In genomic region chr8:90348926-90349683, GRCm38 (mm10) we compare ENCODE assay signal across 9 mouse cellular contexts. TPM values are rescaled to one million over a fixed set of nuclear protein-coding genes. Genes with fewer than 3 reads are reported as not detected.
DNase-seq lines count a peak whose midpoint lies in the region; ATAC-seq and TF ChIP-seq lines count a peak whose summit lies in the region.
"Had no signal": no experiment of that assay in that cellular context is flagged by ENCODE, and none has a peak within 500 bp of the region (broad histone marks: within the 10 kb centered on the region; RNA-seq: fewer than 3 reads in every experiment).

No protein-coding gene starts in this region.

- H3K27ac ChIP-seq in heart, embryonic 10.5 days, result peak overlapping the region; percentile 92; the same call in 1 of the 2 replicates
- H3K27ac ChIP-seq in ES-E14 (ENCODE audit: insufficient read depth, low read depth, low read length, poor library complexity, severe bottlenecking), result no peak overlapping the region
- H3K27ac ChIP-seq in hindbrain, embryonic 13.5 days, result peak overlapping the region; percentile 97
- peak overlapping the region; percentile 99 for H3K27ac ChIP-seq in midbrain, embryonic 13.5 days

- H3K36me3 ChIP-seq in heart, embryonic 10.5 days, result no peaks in the 10 kb centered on the region
- no peaks in the 10 kb centered on the region for H3K36me3 ChIP-seq in ES-E14 (ENCODE audit: control insufficient read depth, insufficient read depth, low read length, poor library complexity, severe bottlenecking)
- no peaks in the 10 kb centered on the region for H3K36me3 ChIP-seq in hindbrain, embryonic 13.5 days
- H3K36me3 ChIP-seq in midbrain, embryonic 13.5 days, result no peaks in the 10 kb centered on the region

- H3K4me1 ChIP-seq in heart, embryonic 10.5 days, result peaks cover 12% of the 10 kb centered on the region
- H3K4me1 ChIP-seq in ES-E14 (ENCODE audit: control insufficient read depth in 2 of 2, insufficient read depth in 2 of 2, low read length in 2 of 2, poor library complexity in 1 of 2), result peaks cover 0 to 4% of the 10 kb centered on the region in 2 experiments; a peak in 1 of 4 replicates
- H3K4me1 ChIP-seq in hindbrain, embryonic 13.5 days (replicated peaks), result peaks cover 50% of the 10 kb centered on the region
- peaks cover 54% of the 10 kb centered on the region for H3K4me1 ChIP-seq in midbrain, embryonic 13.5 days (replicated peaks)

- WGBS in heart, embryonic 10.5 days, result 22% methylated on average over 11 of the region's 11 CpGs
- WGBS in hindbrain, embryonic 13.5 days, result 19% methylated on average over 11 of the region's 11 CpGs
- 10% methylated on average over 11 of the region's 11 CpGs for WGBS in midbrain, embryonic 13.5 days

- no peak for DNase-seq in heart, embryonic 10.5 days (ENCODE audit: low spot score)
- DNase-seq in heart, adult 18-20 months, result no peak
- no peak for DNase-seq in ES-E14 (ENCODE audit: low read depth, low spot score)
- no peak for DNase-seq in adrenal gland, adult (ENCODE audit: inconsistent age in 2 of 2, low spot score in 1 of 2)
- DNase-seq in spleen, adult 12 weeks (ENCODE audit: low spot score), result no peak
- no peak for DNase-seq in layer of hippocampus, adult 18-20 months (ENCODE audit: low spot score in 2 of 2)

- H3K9me3 ChIP-seq in heart, embryonic 10.5 days, result no peaks in the 10 kb centered on the region
- no peaks in the 10 kb centered on the region for H3K9me3 ChIP-seq in ES-E14 (ENCODE audit: control insufficient read depth, insufficient read depth, low read depth, low read length)
- H3K9me3 ChIP-seq in hindbrain, embryonic 13.5 days, result no peaks in the 10 kb centered on the region
- no peaks in the 10 kb centered on the region for H3K9me3 ChIP-seq in midbrain, embryonic 13.5 days

- peaks cover 28% of the 10 kb centered on the region for H3K27me3 ChIP-seq in heart, embryonic 10.5 days (ENCODE audit: insufficient read depth, poor library complexity, severe bottlenecking)
- H3K27me3 ChIP-seq in hindbrain, embryonic 13.5 days, result no peaks in the 10 kb centered on the region
- H3K27me3 ChIP-seq in midbrain, embryonic 13.5 days, result no peaks in the 10 kb centered on the region

- H3K4me3 ChIP-seq in heart, embryonic 10.5 days, result peak overlapping the region; percentile 80
- H3K4me3 ChIP-seq in ES-E14 (ENCODE audit: insufficient read depth in 1 of 2, low read depth in 1 of 2, low read length in 2 of 2, poor library complexity in 1 of 2, severe bottlenecking in 1 of 2), result peak overlapping the region; percentile 60 to 78; a peak in 3 of 4 replicates
- H3K4me3 ChIP-seq in hindbrain, embryonic 13.5 days, result peak overlapping the region; percentile 83
- H3K4me3 ChIP-seq in midbrain, embryonic 13.5 days (replicated peaks), result peak overlapping the region; percentile 75

- no peak for ATAC-seq in hindbrain, embryonic 13.5 days (ENCODE audit: low FRiP score)
- no peak for ATAC-seq in midbrain, embryonic 13.5 days

- peak overlapping the region; percentile 72 for H3K4me2 ChIP-seq in hindbrain, embryonic 13.5 days
- H3K4me2 ChIP-seq in midbrain, embryonic 13.5 days (replicated peaks), result peak overlapping the region; percentile 76

- no peak overlapping the region for H3K9ac ChIP-seq in ES-E14 (ENCODE audit: insufficient read depth, low read depth, low read length, poor library complexity, severe bottlenecking)
- peak overlapping the region; percentile 97 for H3K9ac ChIP-seq in hindbrain, embryonic 13.5 days
- peak overlapping the region; percentile 98 for H3K9ac ChIP-seq in midbrain, embryonic 13.5 days (replicated peaks)

- in situ Hi-C loops in ES-E14 (cut with MboI; ENCODE audit: low sequenced_read_pairs in 2 of 2, unreplicated experiment in 2 of 2), result no loop called here

TF ChIP-seq in ES-E14, 5 proteins besides CTCF, POLR2A, EP300 and RAD21:
- TF ChIP-seq CHD2 (IDR thresholded peaks at IDR 0.05; ENCODE audit: low read depth, low read length), result no peak
- no peak for TF ChIP-seq HCFC1 (IDR thresholded peaks at IDR 0.05; ENCODE audit: borderline replicate concordance, insufficient read depth, low read length)
- no peak for TF ChIP-seq ZNF384 (IDR thresholded peaks at IDR 0.05; ENCODE audit: low read depth, low read length)
- TF ChIP-seq ZC3H11A (IDR thresholded peaks at IDR 0.05; ENCODE audit: borderline replicate concordance, low read depth, low read length), result no peak

RNA-seq across cellular contexts. Expression of gene Tox3, which starts 1.0 kb away (rescaled TPM):
- polyA plus RNA-seq in heart, embryonic 10.5 days (2016; fragmentation: Nextera tagmentation; extraction: Ambion mirVana), result 3.4 and 4.3 TPM in 2 replicates
- total RNA-seq in heart, adult 18-20 months (2021), result 1 to 10 TPM; 1.3 to 2.1 TPM
- 0.67 and 1.3 TPM in 2 replicates for total RNA-seq in ES-E14 (2012; rRNA removed)
- 20.1 and 23.6 TPM in 2 replicates for polyA plus RNA-seq in hindbrain, embryonic 13.5 days (2015; fragmentation: Nextera tagmentation; extraction: Ambion mirVana)
- polyA plus RNA-seq in midbrain, embryonic 13.5 days (2015; fragmentation: Nextera tagmentation; extraction: Ambion mirVana), result 31.4 and 34.3 TPM in 2 replicates
- total RNA-seq in layer of hippocampus, adult 18-20 months (2021), result 10 to 100 TPM; 12.8 to 14.9 TPM
- polyA plus RNA-seq: C2C12 had no signal
